Mouse (Mus musculus): Measurements from ENCODE around the gene Zfp513.
A peak's percentile ranks its signal among the peaks of the same experiment; 100 is the strongest.

The Zfp513 gene

GRCm38 (mm10) chr5:31162462-31162861, 39.6 kb downstream of the Zfp513 start:
- DNase-seq: no peak

GRCm38 (mm10) chr5:31154152-31154553, 48.0 kb downstream of the Zfp513 start, which contains the start of gene Mpv17:
Mpv17 (minus strand) TSS chr5:31154251.
- peak; percentile 61 to 67 for DNase-seq

- DNase-seq: no peak
These were observed 48.5 kb downstream of the Zfp513 start for GRCm38 (mm10) chr5:31153516-31154151.

- DNase-seq: no peak
These were observed 50.4 kb downstream of the Zfp513 start for GRCm38 (mm10) chr5:31151746-31152145.

GRCm38 (mm10) chr5:31149781-31150180, 52.3 kb downstream of the Zfp513 start:
- DNase-seq: no peak

Measured in spleen, adult 18-20 months (tissue).